Mouse (Mus musculus) ES-E14 (cell line): Measurements from ENCODE around the gene Tmem88b. TPM values are rescaled to one million over a fixed set of nuclear protein-coding genes. Genes with fewer than 3 reads are reported as not detected.
A peak's percentile ranks its signal among the peaks of the same experiment; 100 is the strongest.

ENCODE experiments used
- DNase-seq: peaks from one replicate; pipeline ENCODE4 v3.0.0-alpha.2; 2013; ENCODE audit warnings: low read depth, low spot score
- H3K27ac ChIP-seq: 2 replicates; pipeline ENCODE4 v1.5.1; 2012; ENCODE audit warnings: low read depth, mild to moderate bottlenecking, low read length, moderate library complexity, mixed read lengths; ENCODE audit not compliant: poor library complexity, insufficient read depth, severe bottlenecking
- H3K36me3 ChIP-seq: 2 replicates; pipeline ENCODE4 v1.6.1; 2012; ENCODE audit warnings: mild to moderate bottlenecking, low read length, moderate library complexity, mixed read lengths; ENCODE audit not compliant: control insufficient read depth, poor library complexity, insufficient read depth, severe bottlenecking
- H3K4me1 ChIP-seq, 2 experiments: fragments of 150-350 bp in 1 of 2; sonication (generic) in 1 of 2; 2 replicates each; pipeline ENCODE4 v1.6.1; 2012; ENCODE audit warnings: low read length in 2 of 2, mild to moderate bottlenecking in 1 of 2, mixed read lengths in 1 of 2; ENCODE audit not compliant: control insufficient read depth in 2 of 2, insufficient read depth in 2 of 2, poor library complexity in 1 of 2
- H3K4me3 ChIP-seq, 2 experiments: fragments of 150-350 bp in 1 of 2; sonication (generic) in 1 of 2; 2 replicates each; pipeline ENCODE4 v1.5.1; 2012; ENCODE audit warnings: low read length in 2 of 2, low read depth in 1 of 2, mild to moderate bottlenecking in 1 of 2, mixed read lengths in 1 of 2; ENCODE audit not compliant: insufficient read depth in 1 of 2, poor library complexity in 1 of 2, severe bottlenecking in 1 of 2
- H3K9ac ChIP-seq: 2 replicates; pipeline ENCODE4 v1.6.1; 2012; ENCODE audit warnings: low read depth, mild to moderate bottlenecking, low read length, mixed read lengths; ENCODE audit not compliant: poor library complexity, insufficient read depth, severe bottlenecking
- H3K9me3 ChIP-seq: fragments of 150-350 bp; sonication (generic); 2 replicates; pipeline ENCODE4 v1.6.1; 2012; ENCODE audit warnings: low read depth, mild to moderate bottlenecking, low read length; ENCODE audit not compliant: control insufficient read depth, insufficient read depth
- CHD2 ChIP-seq: IDR thresholded peaks from 2 replicates; pipeline ENCODE4 v1.6.1; 2014; ENCODE audit warnings: mild to moderate bottlenecking, low read depth, low read length, inconsistent platforms
- HCFC1 ChIP-seq: IDR thresholded peaks from 2 replicates; pipeline ENCODE4 v1.6.1; 2012; ENCODE audit warnings: low read length, inconsistent platforms, borderline replicate concordance; ENCODE audit not compliant: insufficient read depth
- MAFK ChIP-seq: IDR thresholded peaks from 2 replicates; pipeline ENCODE4 v1.6.1; 2014; ENCODE audit warnings: mild to moderate bottlenecking, low read depth, low read length, inconsistent platforms; ENCODE audit not compliant: insufficient read depth
- ZC3H11A ChIP-seq: IDR thresholded peaks from 2 replicates; pipeline ENCODE4 v1.6.1; 2012; ENCODE audit warnings: low read depth, mild to moderate bottlenecking, inconsistent platforms, low read length, borderline replicate concordance
- ZNF384 ChIP-seq: IDR thresholded peaks from 2 replicates; pipeline ENCODE4 v1.6.1; 2012; ENCODE audit warnings: low read depth, low read length, inconsistent platforms
- in situ Hi-C, 2 experiments: fragments of 600-800 bp; cut with MboI; formaldehyde crosslinking; loops; one replicate each; pipeline ENCODE4 v1.15.1; 2025; ENCODE audit warnings: low sequenced_read_pairs in 2 of 2, inconsistent platforms in 1 of 2; ENCODE audit not compliant: unreplicated experiment in 2 of 2
- total RNA-seq: library from RNA; depleted of rRNA; stranded (reverse); fragments of 300-350 nt; gene quantifications from 2 replicates; pipeline ENCODE4 v1.2.3, GENCODE M21; 2012

Tmem88b gene
- total RNA-seq, 1 experiment, result 0.09 TPM

GRCm38 (mm10) chr4:155736421-155736820, 49.3 kb downstream of the Tmem88b start:
- Histone ChIP-seq H3K9ac (no peak overlapping the region), H3K9me3 (no peaks in the 10 kb centered on the region), H3K4me3 (no peak overlapping the region), H3K4me1 (peaks cover 0 to 22% of the 10 kb centered on the region in 2 experiments; a peak in 2 of 4 replicates), H3K36me3 (peaks cover 22% of the 10 kb centered on the region), H3K27ac (no peak overlapping the region)
- DNase-seq, result no peak
- in situ Hi-C loops, result no loop called here
- no peak for TF ChIP-seq HCFC1
- TF ChIP-seq MAFK, result no peak
- TF ChIP-seq CHD2, result no peak
- TF ChIP-seq ZC3H11A, result no peak
- TF ChIP-seq ZNF384, result no peak

DNA sequence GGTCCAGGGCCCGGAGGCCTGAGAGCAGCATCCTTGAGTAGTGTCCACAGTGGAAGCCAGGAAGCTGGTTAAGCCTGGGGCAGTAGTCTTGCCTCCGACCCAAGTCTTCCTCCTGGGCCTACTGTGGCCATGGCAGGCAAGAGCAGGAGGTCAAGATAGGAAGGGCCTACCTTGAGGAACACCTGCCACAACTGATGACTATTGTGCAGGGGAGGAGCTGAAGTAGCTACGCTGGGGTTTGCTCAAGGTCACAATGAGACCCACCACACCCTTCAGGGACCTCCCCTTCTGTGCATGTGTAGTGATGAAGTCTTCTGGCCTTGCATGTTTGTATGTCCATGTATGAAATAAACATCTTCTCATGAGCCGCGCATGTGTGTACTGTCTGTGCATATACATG, 49.9 kb downstream of the Tmem88b start:
- TF ChIP-seq ZNF384 (no peak), CHD2 (no peak), ZC3H11A (no peak), HCFC1 (no peak), MAFK (no peak)
- H3K36me3 ChIP-seq, result peaks cover 19% of the 10 kb centered on the region
- DNase-seq, result no peak
- no peak overlapping the region for H3K27ac ChIP-seq
- H3K4me3 ChIP-seq, result peak overlapping the region; percentile 54 to 83
- no peaks in the 10 kb centered on the region for H3K9me3 ChIP-seq
- peaks cover 0 to 22% of the 10 kb centered on the region in 2 experiments; a peak in 2 of 4 replicates for H3K4me1 ChIP-seq
- in situ Hi-C loops, result no loop called here
- H3K9ac ChIP-seq, result peak overlapping the region; percentile 74

- H3K27ac ChIP-seq, result no peak overlapping the region
- H3K9ac ChIP-seq, result peak overlapping the region; percentile 74
- peaks cover 0 to 17% of the 10 kb centered on the region in 2 experiments; a peak in 2 of 4 replicates for H3K4me1 ChIP-seq
- no peaks in the 10 kb centered on the region for H3K9me3 ChIP-seq
- in situ Hi-C loops, result no loop called here
- peak overlapping the region; percentile 54 to 83 for H3K4me3 ChIP-seq
- DNase-seq, result no peak
- H3K36me3 ChIP-seq, result peaks cover 13% of the 10 kb centered on the region
- TF ChIP-seq HCFC1 (no peak), MAFK (no peak), ZNF384 (no peak), ZC3H11A (no peak), CHD2 (no peak)
Measured at GRCm38 (mm10) chr4:155734951-155735702, 50.5 kb downstream of the Tmem88b start.

- Histone ChIP-seq H3K27ac (no peak within 1 kb of the TSS; the same call in 1 of the 2 replicates), H3K4me1 (peaks cover 0 to 14% of the 10 kb centered on the region in 2 experiments; a peak in 2 of 4 replicates), H3K9ac (peak within 1 kb of the TSS; percentile 74), H3K36me3 (peaks cover 11% of the 10 kb centered on the region; the same call in 1 of the 2 replicates), H3K4me3 (peak within 1 kb of the TSS; percentile 54 to 83), H3K9me3 (no peaks in the 10 kb centered on the region)
- DNase-seq, result peak; percentile 86
- no peak for TF ChIP-seq ZNF384
- in situ Hi-C loops, result no loop called here
Measured at GRCm38 (mm10) chr4:155734350-155734941, 51.2 kb downstream of the Tmem88b start, which contains the start of gene Tmem240. Gene Tmem240, plus strand, starts transcription at chr4:155734800.
